Mouse (Mus musculus) midbrain, postnatal 0 days (tissue): ENCODE measurements around the gene Irf1. TPM values are rescaled to one million over a fixed set of nuclear protein-coding genes. Genes with fewer than 3 reads are reported as not detected.
"Not testable (repeated sequence)": the region's sequence is repeated elsewhere in the genome, so short reads cannot be mapped to it uniquely, and the experiment has no call there.

Experiments used
- ATAC-seq: fragments of 200-750 bp; cut with Nextera tagmentation; 2 replicates; pipeline ENCODE4 v1.8.0; 2017; ENCODE audit warnings: moderate number of reproducible peaks, mild to moderate bottlenecking, moderate TSS enrichment, moderate library complexity; ENCODE audit not compliant: low FRiP score
- DNase-seq: peaks from one replicate; pipeline ENCODE4 v3.0.0-alpha.2; 2015; ENCODE audit warnings: low spot score
- H3K27ac ChIP-seq: fragments of 300-500 bp; sonication (generic); 2 replicates; pipeline ENCODE4 v1.5.1; 2014; ENCODE audit warnings: low read depth, mild to moderate bottlenecking, low read length, mixed read lengths
- H3K27me3 ChIP-seq: fragments of 300-500 bp; sonication (generic); 2 replicates; pipeline ENCODE4 v1.6.1; 2014; ENCODE audit warnings: low read length, control low read depth, mixed read lengths; ENCODE audit not compliant: insufficient read depth
- H3K36me3 ChIP-seq: fragments of 300-500 bp; sonication (generic); 2 replicates; pipeline ENCODE4 v1.6.1; 2014; ENCODE audit warnings: low read length, control low read depth, mixed read lengths; ENCODE audit not compliant: insufficient read depth
- H3K4me1 ChIP-seq: fragments of 300-500 bp; sonication (generic); 2 replicates; pipeline ENCODE4 v1.6.1; 2014; ENCODE audit warnings: mild to moderate bottlenecking, control low read depth, antibody characterized with exemption, low read length, mixed read lengths; ENCODE audit not compliant: insufficient read depth
- H3K4me2 ChIP-seq: fragments of 300-500 bp; sonication (generic); 2 replicates; pipeline ENCODE4 v1.6.1; 2014; ENCODE audit warnings: low read depth, mild to moderate bottlenecking, low read length, mixed read lengths; ENCODE audit not compliant: poor library complexity, severe bottlenecking
- H3K4me3 ChIP-seq: fragments of 300-500 bp; sonication (generic); 2 replicates; pipeline ENCODE4 v1.5.1; 2014; ENCODE audit warnings: low read depth, mild to moderate bottlenecking, low read length, moderate library complexity
- H3K9ac ChIP-seq: fragments of 300-500 bp; sonication (generic); replicated peaks from 2 replicates; pipeline ENCODE4 v1.6.1; 2014; ENCODE audit warnings: mild to moderate bottlenecking, low read length, moderate library complexity, mixed read lengths; ENCODE audit not compliant: poor library complexity, severe bottlenecking
- H3K9me3 ChIP-seq: fragments of 300-500 bp; sonication (generic); 2 replicates; pipeline ENCODE4 v1.6.1; 2016; ENCODE audit warnings: low read length, control low read depth
- CTCF ChIP-seq: IDR thresholded peaks from 2 replicates; pipeline ENCODE4 v1.5.1; 2016; ENCODE audit warnings: antibody characterized with exemption, mild to moderate bottlenecking
- WGBS: fragments of 180-500 bp; shearing (Covaris S2); extraction: QIAGEN DNeasy Blood & Tissue Kit; methylation state at CpG from one replicate; pipeline ENCODE4 v1.1.7; 2014; 5-methylcytosine and 5-hydroxymethylcytosine counted together
- polyA plus RNA-seq: library from polyadenylated mRNA; unstranded; fragments of >200 nt; fragmentation: Nextera tagmentation; extraction: Ambion mirVana; gene quantifications from 2 replicates; pipeline ENCODE4 v1.2.1, GENCODE M21; 2015
- total RNA-seq: library from RNA; depleted of rRNA; stranded (reverse); fragments of >200 nt; gene quantifications from 2 replicates; pipeline ENCODE4 v1.2.3, GENCODE M21; 2014

Gene Irf1
- total and polyA plus RNA-seq, 2 experiments from 2014 or later = 0.93 to 4.0 TPM

DNA sequence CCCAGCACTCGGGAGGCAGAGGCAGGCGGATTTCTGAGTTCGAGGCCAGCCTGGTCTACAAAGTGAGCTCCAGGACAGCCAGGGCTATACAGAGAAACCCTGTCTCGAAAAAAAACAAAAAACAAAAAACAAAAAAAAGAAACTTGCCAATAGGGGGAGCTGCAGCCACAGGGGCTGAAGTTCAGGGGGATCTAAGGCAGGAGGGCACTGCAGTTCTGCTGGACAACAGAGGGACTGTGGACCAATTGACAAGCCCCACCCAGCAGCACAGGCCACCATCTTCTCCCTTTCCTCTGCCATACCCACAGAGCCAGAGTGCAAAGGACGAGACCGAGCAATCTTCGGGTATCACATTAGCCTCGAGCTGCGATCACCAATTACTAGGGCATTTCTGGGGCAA is 11.8 kb upstream of the Irf1 start:
- not testable (repeated sequence) for H3K4me2 ChIP-seq, H3K9ac ChIP-seq, H3K4me1 ChIP-seq, H3K4me3 ChIP-seq, H3K36me3 ChIP-seq, ATAC-seq, H3K27ac ChIP-seq, H3K9me3 ChIP-seq, DNase-seq
- TF ChIP-seq CTCF = peak; percentile 43
- 89% methylated on average over 9 of the region's 9 CpGs for WGBS
- peaks cover 18% of the 10 kb centered on the region for H3K27me3 ChIP-seq

- peak; percentile 39 for TF ChIP-seq CTCF
- ATAC-seq = no peak
- no peak for DNase-seq
- Histone ChIP-seq H3K4me3 (no peak overlapping the region), H3K9ac (no peak overlapping the region), H3K27ac (no peak overlapping the region), H3K4me1 (peaks cover 6% of the 10 kb centered on the region; the same call in 1 of the 2 replicates), H3K4me2 (no peak overlapping the region), H3K9me3 (no peaks in the 10 kb centered on the region), H3K36me3 (no peaks in the 10 kb centered on the region), H3K27me3 (peaks cover 27% of the 10 kb centered on the region)
- WGBS = 42% methylated on average over 6 of the region's 6 CpGs
These were observed 10.9 kb upstream of the Irf1 start for GRCm38 (mm10) chr11:53758791-53759351.

DNA sequence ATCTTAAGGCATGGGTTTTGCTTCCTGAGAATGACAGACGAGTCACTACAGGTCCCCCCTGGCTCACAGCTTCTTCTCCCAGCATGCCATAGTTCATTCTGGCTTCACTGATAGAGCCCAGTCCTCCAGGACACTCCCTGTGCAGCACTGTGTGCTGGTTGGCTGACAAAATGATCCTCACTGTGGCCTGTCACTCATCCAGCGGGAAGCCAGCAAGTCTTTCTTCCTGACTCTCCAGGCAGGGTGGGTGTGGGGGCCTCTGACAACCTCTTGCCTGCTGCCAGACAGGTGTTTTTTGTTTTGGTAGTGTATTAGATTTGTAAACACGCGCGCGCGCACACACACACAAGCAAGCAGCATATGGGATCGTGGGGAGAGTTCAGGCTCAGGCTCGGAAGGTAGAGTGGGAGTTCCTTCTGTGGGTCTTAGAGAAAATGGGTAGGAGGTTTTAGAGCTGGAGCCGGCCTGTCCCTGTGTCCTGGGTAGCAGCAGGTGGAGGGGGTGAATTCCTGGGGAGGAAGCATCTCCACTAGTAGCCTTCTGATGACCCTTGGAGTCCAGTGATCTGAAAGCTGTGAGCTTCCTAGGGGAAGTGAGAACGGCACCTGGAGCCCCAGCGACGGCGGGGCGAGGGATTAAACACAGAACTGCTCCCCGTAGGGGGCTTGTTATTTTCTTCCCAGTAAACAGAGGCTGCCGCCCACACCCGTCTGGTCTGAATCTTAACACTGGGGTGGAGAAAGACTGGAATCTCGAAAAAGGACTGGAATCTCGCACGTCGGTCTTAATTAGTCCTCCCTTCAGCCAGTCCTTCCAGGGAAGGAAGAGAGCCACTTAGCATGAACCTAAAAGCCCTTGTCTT is 10.0 kb upstream of the Irf1 start:
- TF ChIP-seq CTCF = no peak
- Histone ChIP-seq H3K4me3 (no peak overlapping the region), H3K9me3 (no peaks in the 10 kb centered on the region), H3K27ac (no peak overlapping the region), H3K4me2 (no peak overlapping the region), H3K9ac (no peak overlapping the region), H3K27me3 (peaks cover 28% of the 10 kb centered on the region), H3K36me3 (no peaks in the 10 kb centered on the region), H3K4me1 (peaks cover 7% of the 10 kb centered on the region; the same call in 1 of the 2 replicates)
- DNase-seq (no peak), ATAC-seq (no peak)
- 12% methylated on average over 22 of the region's 22 CpGs for WGBS

- no peak overlapping the region for H3K9ac ChIP-seq
- no peak overlapping the region for H3K27ac ChIP-seq
- TF ChIP-seq CTCF = no peak
- peaks cover 7% of the 10 kb centered on the region; the same call in 1 of the 2 replicates for H3K4me1 ChIP-seq
- DNase-seq (no peak), ATAC-seq (no peak)
- peaks cover 28% of the 10 kb centered on the region for H3K27me3 ChIP-seq
- H3K9me3 ChIP-seq = no peaks in the 10 kb centered on the region
- 78% methylated on average over 5 of the region's 5 CpGs for WGBS
- no peak overlapping the region for H3K4me2 ChIP-seq
- no peaks in the 10 kb centered on the region for H3K36me3 ChIP-seq
- no peak overlapping the region for H3K4me3 ChIP-seq
These were observed 8.5 kb upstream of the Irf1 start for GRCm38 (mm10) chr11:53761284-53761683.

DNA sequence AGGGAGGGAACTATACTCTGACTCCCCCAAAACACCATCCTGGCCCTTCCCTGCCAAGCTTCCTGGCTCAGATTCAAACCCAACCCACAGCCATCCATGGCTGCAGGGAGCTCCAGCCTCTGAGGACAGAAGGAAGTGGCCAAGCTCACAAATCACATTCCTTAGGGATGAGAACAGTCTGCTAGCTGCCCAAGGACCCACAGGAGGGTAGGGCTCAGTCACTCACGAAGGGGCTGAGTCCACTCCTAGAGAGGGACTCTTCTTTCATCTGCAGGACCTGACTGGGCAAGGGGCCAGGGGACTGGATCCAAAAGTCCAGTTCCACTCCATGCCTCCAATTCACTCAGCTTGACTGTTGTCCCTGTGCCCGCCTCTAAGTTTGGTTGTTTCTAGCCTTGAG is 8.0 kb upstream of the Irf1 start:
- DNase-seq (peak; percentile 67), ATAC-seq (no peak)

DNA sequence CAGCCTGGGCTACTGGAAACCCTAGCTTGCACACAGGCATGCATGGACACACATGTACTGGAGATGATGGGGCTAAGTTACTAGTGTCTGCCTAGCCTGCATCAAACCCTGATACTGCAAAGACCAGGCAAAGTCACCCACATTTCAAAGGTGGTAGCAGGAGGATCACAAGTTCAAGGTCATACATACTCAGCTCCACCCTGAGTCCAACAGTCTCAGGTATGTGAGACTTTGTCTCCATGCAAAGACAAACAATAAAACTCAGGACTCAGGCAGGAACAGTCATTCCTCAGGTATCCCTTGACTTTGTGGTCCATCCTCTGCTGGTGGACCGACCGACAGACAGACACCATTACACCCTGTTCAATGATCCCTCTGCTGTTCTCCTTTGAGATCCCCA is 7.4 kb upstream of the Irf1 start:
- Histone ChIP-seq H3K4me1 (peaks cover 7% of the 10 kb centered on the region; the same call in 1 of the 2 replicates), H3K4me3 (no peak overlapping the region; the same call in 1 of the 2 replicates), H3K4me2 (peak overlapping the region; percentile 56), H3K27me3 (peaks cover 28% of the 10 kb centered on the region), H3K36me3 (no peaks in the 10 kb centered on the region), H3K9me3 (no peaks in the 10 kb centered on the region), H3K27ac (no peak overlapping the region), H3K9ac (no peak overlapping the region)
- ATAC-seq (no peak), DNase-seq (no peak)
- 77% methylated on average over 2 of the region's 2 CpGs for WGBS
- no peak for TF ChIP-seq CTCF

More for the DNA sequence above, 8.0 kb upstream of the Irf1 start:
- Histone ChIP-seq H3K9ac (no peak overlapping the region), H3K36me3 (no peaks in the 10 kb centered on the region), H3K27me3 (peaks cover 28% of the 10 kb centered on the region), H3K9me3 (no peaks in the 10 kb centered on the region), H3K4me3 (no peak overlapping the region), H3K4me1 (peaks cover 7% of the 10 kb centered on the region; the same call in 1 of the 2 replicates), H3K4me2 (no peak overlapping the region), H3K27ac (no peak overlapping the region)
- TF ChIP-seq CTCF = no peak
- WGBS = 55% methylated on average over 2 of the region's 2 CpGs
